Mouse (Mus musculus): ENCODE data around the gene Kptn. TPM values are rescaled to one million over a fixed set of nuclear protein-coding genes. Genes with fewer than 3 reads are reported as not detected.
A peak's percentile ranks its signal among the peaks of the same experiment; 100 is the strongest.

The Kptn gene
- polyA plus RNA-seq (2012; rRNA removed), result 56.4 and 60.5 TPM in 2 replicates

DNA sequence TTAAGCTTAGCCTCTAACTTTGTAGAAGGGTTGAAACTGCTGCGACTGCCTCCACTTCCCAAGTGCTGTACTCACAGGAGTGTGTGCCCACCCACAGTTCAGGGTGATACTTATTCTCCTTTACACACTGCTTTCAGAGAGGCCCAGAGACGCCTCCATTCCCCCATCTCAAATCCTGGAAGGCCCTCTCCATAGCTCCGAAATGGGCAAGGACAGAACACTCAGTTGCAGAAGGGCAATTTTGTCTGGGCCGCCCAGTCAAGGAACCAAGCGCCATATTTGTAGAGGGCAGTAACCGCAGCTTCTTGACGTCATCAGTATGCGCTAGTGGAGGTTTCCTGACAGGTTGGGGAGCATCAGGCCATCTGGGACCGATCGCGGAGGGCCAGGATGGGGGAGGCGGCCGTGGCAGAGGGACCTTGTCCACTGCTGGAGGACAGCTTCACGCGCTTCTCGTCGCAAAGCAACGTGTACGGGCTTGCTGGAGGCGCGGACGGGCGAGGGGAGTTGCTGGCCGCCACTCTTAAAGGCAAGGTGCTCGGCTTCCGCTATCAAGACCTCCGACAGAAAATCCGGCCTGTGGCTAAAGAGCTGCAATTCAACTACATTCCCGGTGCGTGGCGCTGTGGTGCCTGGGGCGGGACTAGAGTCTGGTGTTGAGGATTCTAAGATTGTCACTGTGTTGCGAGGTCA, at the start of gene Kptn:
Gene Kptn, plus strand, starts transcription at position 327 of the 693 bp plus-strand sequence.
- Histone ChIP-seq H3K4me1 (ENCODE audit: control insufficient read depth, insufficient read depth, low read length) (peaks cover 16% of the 10 kb centered on the region), H3K27me3 (ENCODE audit: control insufficient read depth, insufficient read depth, low read length) (no peaks in the 10 kb centered on the region), H3K27ac (ENCODE audit: insufficient read depth, low read length) (peak within 1 kb of the TSS; percentile 62), H3K4me3 (replicated peaks; ENCODE audit: insufficient read depth, low read depth, low read length) (peak within 1 kb of the TSS; percentile 59)
- peak; percentile 91 to 98 for DNase-seq
- 1% methylated on average over 33 of the region's 33 CpGs for WGBS
- TF ChIP-seq CTCF (IDR thresholded peaks at IDR 0.05; ENCODE audit: borderline replicate concordance, insufficient read depth, low read depth, low read length) (peak; percentile 95), POLR2A (IDR thresholded peaks at IDR 0.05; ENCODE audit: borderline replicate concordance, insufficient read depth, low read length) (peak; percentile 39; the same call in 1 of the 2 replicates)

DNA sequence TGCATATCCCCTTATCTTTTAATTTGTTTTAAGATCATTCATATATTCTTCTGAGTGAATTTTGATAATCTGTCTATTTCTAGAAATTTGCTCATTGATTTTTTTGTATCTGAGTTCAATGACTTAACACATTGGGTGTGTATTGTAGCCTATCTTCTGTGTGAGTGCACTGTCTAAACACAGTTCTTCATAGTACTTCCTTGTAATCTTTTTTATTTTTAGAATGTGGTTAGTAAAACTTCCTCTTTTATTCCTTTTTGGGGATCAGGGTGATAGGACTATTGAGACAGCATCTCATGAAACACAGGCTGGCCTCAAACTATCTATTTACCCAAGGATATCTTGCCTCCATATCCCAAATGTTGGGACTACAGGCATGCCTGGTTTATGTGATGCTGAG, 48.8 kb upstream of the Kptn start:
- no peak for DNase-seq
- H3K27ac ChIP-seq (ENCODE audit: insufficient read depth, low read length), result no peak overlapping the region
- no peaks in the 10 kb centered on the region for H3K27me3 ChIP-seq (ENCODE audit: control insufficient read depth, insufficient read depth, low read length)
- no peak overlapping the region for H3K4me3 ChIP-seq (replicated peaks; ENCODE audit: insufficient read depth, low read depth, low read length)
- TF ChIP-seq CTCF (IDR thresholded peaks at IDR 0.05; ENCODE audit: borderline replicate concordance, insufficient read depth, low read depth, low read length) (no peak), POLR2A (IDR thresholded peaks at IDR 0.05; ENCODE audit: borderline replicate concordance, insufficient read depth, low read length) (no peak)
- H3K4me1 ChIP-seq (ENCODE audit: control insufficient read depth, insufficient read depth, low read length), result no peaks in the 10 kb centered on the region

DNA sequence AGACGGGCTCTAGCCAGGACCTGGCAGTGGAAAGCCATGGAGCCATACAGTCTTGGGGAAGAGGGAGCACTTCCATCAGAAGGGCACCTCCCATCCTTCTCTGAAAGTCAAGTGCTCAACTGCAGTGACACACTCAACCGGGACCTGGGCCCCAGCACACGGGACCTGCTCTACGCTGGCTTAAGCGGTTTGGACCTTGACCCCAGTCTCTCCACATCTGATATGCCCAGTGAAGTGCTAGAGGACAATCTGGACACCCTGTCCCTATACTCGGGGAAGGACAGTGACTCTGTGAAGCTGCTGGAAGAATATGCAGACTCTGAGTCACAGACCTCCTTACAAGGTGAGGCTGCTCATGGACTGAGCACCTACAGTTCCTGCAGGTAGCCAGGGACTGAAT, 47.8 kb upstream of the Kptn start:
- no peak for DNase-seq
- WGBS, result 88% methylated on average over 6 of the region's 6 CpGs
- H3K4me1 ChIP-seq (ENCODE audit: control insufficient read depth, insufficient read depth, low read length), result no peaks in the 10 kb centered on the region
- no peak overlapping the region for H3K4me3 ChIP-seq (replicated peaks; ENCODE audit: insufficient read depth, low read depth, low read length)
- H3K27ac ChIP-seq (ENCODE audit: insufficient read depth, low read length), result no peak overlapping the region
- TF ChIP-seq CTCF (IDR thresholded peaks at IDR 0.05; ENCODE audit: borderline replicate concordance, insufficient read depth, low read depth, low read length) (no peak), POLR2A (IDR thresholded peaks at IDR 0.05; ENCODE audit: borderline replicate concordance, insufficient read depth, low read length) (no peak)
- H3K27me3 ChIP-seq (ENCODE audit: control insufficient read depth, insufficient read depth, low read length), result no peaks in the 10 kb centered on the region

DNA sequence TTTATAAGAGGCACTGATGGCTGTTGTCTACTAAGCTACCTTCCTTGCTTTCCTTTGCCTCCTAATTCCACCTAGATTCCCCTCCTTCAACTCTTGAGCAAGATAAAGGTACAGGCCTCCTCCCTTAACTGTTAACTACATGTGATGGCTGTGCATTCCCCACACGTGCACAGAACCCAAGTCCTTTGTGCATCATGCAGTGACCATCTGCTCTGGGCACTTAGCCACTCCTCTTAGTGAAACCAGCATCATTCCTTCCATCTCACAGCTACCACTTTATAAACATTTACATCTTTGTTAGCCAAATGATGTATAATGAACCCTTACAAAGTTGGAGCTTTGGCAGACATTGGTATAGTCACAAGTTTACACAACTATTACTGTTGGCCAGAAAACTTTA, 39.7 kb upstream of the Kptn start:
- Histone ChIP-seq H3K4me1 (ENCODE audit: control insufficient read depth, insufficient read depth, low read length) (peaks cover 8% of the 10 kb centered on the region; the same call in 1 of the 2 replicates), H3K4me3 (replicated peaks; ENCODE audit: insufficient read depth, low read depth, low read length) (no peak overlapping the region), H3K27me3 (ENCODE audit: control insufficient read depth, insufficient read depth, low read length) (no peaks in the 10 kb centered on the region), H3K27ac (ENCODE audit: insufficient read depth, low read length) (no peak overlapping the region)
- peak in 1 of 2 experiments; percentile 29 for DNase-seq
- WGBS, result 12% methylated on average over 1 of the region's 1 CpGs
- no peak for TF ChIP-seq POLR2A (IDR thresholded peaks at IDR 0.05; ENCODE audit: borderline replicate concordance, insufficient read depth, low read length)
- no peak for TF ChIP-seq CTCF (IDR thresholded peaks at IDR 0.05; ENCODE audit: borderline replicate concordance, insufficient read depth, low read depth, low read length)

DNA sequence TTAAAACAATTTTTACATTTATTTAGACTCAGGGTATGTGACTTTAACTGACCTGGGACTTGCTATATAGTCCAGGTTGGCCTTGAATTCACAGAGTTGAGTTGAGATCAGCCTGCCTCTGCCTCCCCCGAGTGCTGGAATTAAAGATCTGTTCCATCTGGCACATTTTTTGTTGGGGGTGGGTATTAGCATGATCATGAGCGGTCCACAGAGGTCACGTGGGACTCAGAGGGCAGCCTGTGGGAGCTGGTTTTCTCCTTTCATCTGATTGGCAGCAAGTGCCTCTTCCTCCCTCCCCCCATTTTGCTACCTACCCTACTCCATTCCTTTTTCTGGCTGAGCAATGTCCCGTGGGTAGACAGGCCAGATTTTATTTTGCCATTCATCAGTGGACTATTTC, 39.1 kb upstream of the Kptn start:
- H3K4me1 ChIP-seq (ENCODE audit: control insufficient read depth, insufficient read depth, low read length), result peaks cover 8% of the 10 kb centered on the region; the same call in 1 of the 2 replicates
- no peak for TF ChIP-seq CTCF (IDR thresholded peaks at IDR 0.05; ENCODE audit: borderline replicate concordance, insufficient read depth, low read depth, low read length)
- no peak for TF ChIP-seq POLR2A (IDR thresholded peaks at IDR 0.05; ENCODE audit: borderline replicate concordance, insufficient read depth, low read length)
- no peak overlapping the region for H3K27ac ChIP-seq (ENCODE audit: insufficient read depth, low read length)
- no peaks in the 10 kb centered on the region for H3K27me3 ChIP-seq (ENCODE audit: control insufficient read depth, insufficient read depth, low read length)
- no peak for DNase-seq
- 72% methylated on average over 4 of the region's 4 CpGs for WGBS
- H3K4me3 ChIP-seq (replicated peaks; ENCODE audit: insufficient read depth, low read depth, low read length), result no peak overlapping the region

DNA sequence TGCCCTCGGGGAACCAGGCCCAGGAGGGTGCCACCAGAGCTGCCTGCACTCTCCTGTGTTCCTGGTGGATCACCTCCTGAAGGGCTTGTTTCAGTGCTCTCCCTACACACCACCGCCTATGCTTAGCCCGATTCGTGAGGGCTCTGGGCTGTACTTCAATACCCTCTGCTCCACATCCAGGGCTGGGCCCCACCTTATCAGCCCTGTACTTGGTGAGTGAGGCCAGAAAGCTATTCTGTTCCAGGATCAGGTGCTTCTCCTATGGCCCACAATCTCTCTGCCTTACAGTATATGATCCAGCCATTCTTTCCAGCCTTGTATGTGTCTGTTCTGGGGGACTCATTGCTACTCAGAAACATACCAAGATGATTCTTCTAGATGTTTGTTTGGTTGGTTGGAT, 36.3 kb upstream of the Kptn start:
- WGBS, result 79% methylated on average over 4 of the region's 4 CpGs
- DNase-seq, result no peak
- Histone ChIP-seq H3K4me3 (replicated peaks; ENCODE audit: insufficient read depth, low read depth, low read length) (no peak overlapping the region), H3K27me3 (ENCODE audit: control insufficient read depth, insufficient read depth, low read length) (no peaks in the 10 kb centered on the region), H3K4me1 (ENCODE audit: control insufficient read depth, insufficient read depth, low read length) (peaks cover 8% of the 10 kb centered on the region; the same call in 1 of the 2 replicates), H3K27ac (ENCODE audit: insufficient read depth, low read length) (no peak overlapping the region)
- no peak for TF ChIP-seq POLR2A (IDR thresholded peaks at IDR 0.05; ENCODE audit: borderline replicate concordance, insufficient read depth, low read length)
- no peak for TF ChIP-seq CTCF (IDR thresholded peaks at IDR 0.05; ENCODE audit: borderline replicate concordance, insufficient read depth, low read depth, low read length)

DNA sequence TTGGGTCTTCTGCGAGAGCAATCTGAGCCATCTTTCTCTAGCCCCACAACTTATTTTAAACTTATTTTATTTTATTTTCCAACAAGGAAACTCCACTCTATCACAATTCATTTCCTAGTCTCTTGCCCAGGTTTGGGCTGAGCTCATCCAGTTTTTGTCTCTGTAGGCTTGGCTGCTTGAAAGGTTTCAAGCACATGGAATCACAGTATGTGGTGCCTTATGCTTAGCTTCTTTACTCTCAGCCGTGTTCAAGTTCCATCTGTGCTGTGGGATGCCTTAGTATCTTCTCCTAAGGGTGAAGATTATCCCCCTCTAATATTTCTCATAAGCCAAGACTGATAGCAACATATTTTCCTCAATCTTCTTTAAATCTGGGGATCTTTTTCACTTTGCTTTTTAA, 32.1 kb upstream of the Kptn start:
- DNase-seq, result peak in 1 of 2 experiments; percentile 78
- 47% methylated on average over 2 of the region's 2 CpGs for WGBS
- no peak overlapping the region for H3K27ac ChIP-seq (ENCODE audit: insufficient read depth, low read length)
- no peaks in the 10 kb centered on the region for H3K27me3 ChIP-seq (ENCODE audit: control insufficient read depth, insufficient read depth, low read length)
- no peak overlapping the region for H3K4me3 ChIP-seq (replicated peaks; ENCODE audit: insufficient read depth, low read depth, low read length)
- no peak for TF ChIP-seq POLR2A (IDR thresholded peaks at IDR 0.05; ENCODE audit: borderline replicate concordance, insufficient read depth, low read length)
- TF ChIP-seq CTCF (IDR thresholded peaks at IDR 0.05; ENCODE audit: borderline replicate concordance, insufficient read depth, low read depth, low read length), result no peak
- no peaks in the 10 kb centered on the region for H3K4me1 ChIP-seq (ENCODE audit: control insufficient read depth, insufficient read depth, low read length)

DNA sequence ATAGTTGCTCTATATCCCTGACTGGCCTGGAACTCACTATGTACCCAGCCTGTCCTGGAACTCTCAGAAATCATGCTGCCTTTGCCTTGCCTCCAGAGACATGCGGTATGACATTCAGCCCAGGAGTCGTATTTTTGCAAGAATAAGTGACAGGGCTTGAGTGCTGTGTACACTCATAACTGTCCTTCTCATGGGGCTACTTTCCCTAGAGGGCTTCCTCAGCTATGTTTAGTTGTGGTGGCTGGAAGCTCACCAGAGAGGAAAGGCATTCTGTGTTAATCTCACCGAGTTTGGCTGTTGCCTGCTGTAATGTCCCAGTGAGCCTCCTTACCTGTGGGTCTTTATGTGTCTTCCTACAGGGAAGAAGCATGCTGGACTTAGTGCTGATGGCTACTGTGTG, 25.1 kb upstream of the Kptn start:
- Histone ChIP-seq H3K4me3 (replicated peaks; ENCODE audit: insufficient read depth, low read depth, low read length) (no peak overlapping the region), H3K27ac (ENCODE audit: insufficient read depth, low read length) (no peak overlapping the region), H3K4me1 (ENCODE audit: control insufficient read depth, insufficient read depth, low read length) (no peaks in the 10 kb centered on the region), H3K27me3 (ENCODE audit: control insufficient read depth, insufficient read depth, low read length) (no peaks in the 10 kb centered on the region)
- WGBS, result 77% methylated on average over 3 of the region's 3 CpGs
- no peak for DNase-seq
- no peak for TF ChIP-seq CTCF (IDR thresholded peaks at IDR 0.05; ENCODE audit: borderline replicate concordance, insufficient read depth, low read depth, low read length)
- no peak for TF ChIP-seq POLR2A (IDR thresholded peaks at IDR 0.05; ENCODE audit: borderline replicate concordance, insufficient read depth, low read length)

Data from cerebellum, adult 2 months (tissue).